Mouse (Mus musculus): ENCODE results near the gene Glud1.
"Not testable (repeated sequence)": the region's sequence is repeated elsewhere in the genome, so short reads cannot be mapped to it uniquely, and the experiment has no call there.

DNA sequence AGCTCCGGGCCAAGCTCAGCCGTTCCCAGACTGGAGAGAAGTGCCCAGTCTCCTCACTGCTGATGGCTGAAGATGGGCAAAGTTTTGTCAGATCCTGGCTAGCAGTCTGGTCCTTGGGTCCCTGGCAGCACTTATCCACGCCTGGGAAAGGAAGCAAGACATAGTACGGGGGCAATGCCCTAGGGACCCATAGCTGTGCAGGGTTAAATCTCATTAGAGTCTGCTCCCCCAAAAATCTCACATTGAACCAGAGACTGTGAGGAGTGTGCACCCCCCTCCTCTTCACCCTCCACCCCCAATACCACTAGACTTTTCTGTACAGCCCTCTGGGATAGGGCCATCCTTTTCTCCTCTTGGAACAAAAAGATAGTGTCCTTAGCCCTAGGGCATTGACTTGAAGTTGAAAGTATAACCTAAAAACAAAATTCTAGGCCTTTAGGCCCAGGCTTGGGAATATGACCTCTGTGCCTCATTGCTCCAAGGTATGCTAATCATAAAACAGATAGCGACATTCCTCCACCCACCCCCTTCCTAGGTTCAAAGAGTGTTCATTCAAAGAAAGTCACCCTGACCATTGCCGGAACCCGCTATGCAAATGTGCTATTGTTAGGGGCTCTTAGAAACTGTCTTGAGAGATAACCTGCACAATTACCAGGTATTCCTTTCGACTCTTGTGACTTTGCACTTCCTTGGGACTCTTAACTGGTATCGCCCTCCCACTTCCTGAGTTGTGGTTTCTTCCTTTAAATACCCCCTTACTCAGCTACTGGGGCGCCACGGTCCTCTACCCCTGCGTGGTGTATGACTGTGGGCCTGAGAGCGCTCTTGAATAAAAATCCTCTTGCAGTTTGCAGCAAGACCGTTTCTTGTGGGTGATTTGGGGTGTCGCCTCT is 54.0 kb downstream of the Glud1 start:
- not testable (repeated sequence) for TF ChIP-seq CTCF (conservative IDR thresholded peaks at IDR 0.05; ENCODE audit: insufficient read depth, insufficient read length, low read depth, low read length); POLR2A (IDR thresholded peaks at IDR 0.05; ENCODE audit: low read depth, low read length)
